Mouse (Mus musculus): ENCODE measurements at regions not wholly inside any gene's neighbourhood (a gene's known extent, or its start where the extent isn't known, plus 50 kb on each side); places are given as distances from the start of the nearest gene placed in this dataset.

DNA sequence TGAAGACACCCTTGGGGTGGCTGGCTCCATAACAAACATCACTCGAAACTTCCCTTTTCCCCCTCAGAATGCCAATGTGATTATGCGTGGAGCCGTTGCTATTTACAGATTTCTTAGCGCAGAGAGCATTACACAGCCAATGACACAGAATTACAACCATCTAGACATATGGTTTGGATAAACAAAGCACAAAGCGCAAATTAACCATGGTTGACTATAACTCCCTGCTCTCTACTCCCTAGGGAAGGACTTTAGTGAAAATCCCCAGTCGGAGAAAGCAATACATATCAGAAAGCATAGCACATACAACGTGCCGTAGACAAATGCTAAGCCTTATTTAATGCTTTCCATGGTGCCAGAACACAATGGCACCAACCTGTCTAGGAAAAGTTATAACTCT is 131.8 kb downstream of the Tshz3 start:
- H3ac ChIP-seq (ENCODE audit: control insufficient read depth, insufficient read length, low read depth): no peak overlapping the region
- H3K27me3 ChIP-seq (ENCODE audit: control insufficient read depth, insufficient read depth, insufficient read length): no peaks in the 10 kb centered on the region
- H3K79me2 ChIP-seq (ENCODE audit: control insufficient read depth, insufficient read depth): no peaks in the 10 kb centered on the region
- TF ChIP-seq CEBPB (IDR thresholded peaks at IDR 0.05; ENCODE audit: low read depth): no peak
- TF ChIP-seq USF1 (IDR thresholded peaks at IDR 0.05; ENCODE audit: low read depth): no peak
- no peak for TF ChIP-seq CTCF (IDR thresholded peaks at IDR 0.05; ENCODE audit: control insufficient read depth, insufficient read depth, insufficient read length)
- no peak for TF ChIP-seq MAX (IDR thresholded peaks at IDR 0.05)
- no peak for TF ChIP-seq FOSL1 (IDR thresholded peaks at IDR 0.05; ENCODE audit: insufficient read depth, low read length, poor library complexity, severe bottlenecking)
- no peak for TF ChIP-seq MYOG (IDR thresholded peaks at IDR 0.05; ENCODE audit: control insufficient read depth, extremely low read depth, insufficient read length)
- no peak for TF ChIP-seq MYOD1 (IDR thresholded peaks at IDR 0.05; ENCODE audit: control insufficient read depth, insufficient read length, low read depth)
- no peak overlapping the region for H3K4me3 ChIP-seq (ENCODE audit: insufficient read depth, poor library complexity, severe bottlenecking)
- H3K79me3 ChIP-seq (ENCODE audit: low read depth): no peaks in the 10 kb centered on the region
- no peaks in the 10 kb centered on the region for H3K36me3 ChIP-seq (ENCODE audit: control insufficient read depth, insufficient read depth)

DNA sequence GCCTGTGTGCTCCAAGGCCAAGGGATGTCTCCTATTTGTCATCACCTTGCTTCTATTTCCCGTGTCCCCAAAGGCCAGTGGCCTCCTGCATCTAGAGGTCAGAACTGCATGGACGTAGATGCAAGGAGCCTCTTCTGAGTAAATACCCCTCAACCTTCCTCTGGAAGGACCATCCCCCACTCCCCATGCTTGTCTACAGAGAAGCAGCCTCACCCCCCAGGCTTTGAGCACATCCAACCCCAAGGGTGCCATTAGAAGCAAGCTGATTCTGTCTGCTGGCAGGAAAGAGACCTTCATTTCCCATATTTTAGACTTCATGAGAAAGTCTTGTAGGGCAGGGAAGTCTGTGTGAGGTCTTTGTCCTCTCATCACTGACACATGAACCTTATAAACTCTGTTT is 132.2 kb downstream of the Tshz3 start:
- Histone ChIP-seq H3K36me3 (ENCODE audit: control insufficient read depth, insufficient read depth) (no peaks in the 10 kb centered on the region), H3K79me2 (ENCODE audit: control insufficient read depth, insufficient read depth) (no peaks in the 10 kb centered on the region), H3K27me3 (ENCODE audit: control insufficient read depth, insufficient read depth, insufficient read length) (no peaks in the 10 kb centered on the region), H3ac (ENCODE audit: control insufficient read depth, insufficient read length, low read depth) (no peak overlapping the region), H3K79me3 (ENCODE audit: low read depth) (no peaks in the 10 kb centered on the region), H3K4me3 (ENCODE audit: insufficient read depth, poor library complexity, severe bottlenecking) (no peak overlapping the region)
- TF ChIP-seq CTCF (IDR thresholded peaks at IDR 0.05; ENCODE audit: control insufficient read depth, insufficient read depth, insufficient read length): no peak
- TF ChIP-seq USF1 (IDR thresholded peaks at IDR 0.05; ENCODE audit: low read depth): no peak
- TF ChIP-seq FOSL1 (IDR thresholded peaks at IDR 0.05; ENCODE audit: insufficient read depth, low read length, poor library complexity, severe bottlenecking): no peak
- no peak for TF ChIP-seq CEBPB (IDR thresholded peaks at IDR 0.05; ENCODE audit: low read depth)
- no peak for TF ChIP-seq MAX (IDR thresholded peaks at IDR 0.05)
- TF ChIP-seq MYOG (IDR thresholded peaks at IDR 0.05; ENCODE audit: control insufficient read depth, extremely low read depth, insufficient read length): no peak
- no peak for TF ChIP-seq MYOD1 (IDR thresholded peaks at IDR 0.05; ENCODE audit: control insufficient read depth, insufficient read length, low read depth)

DNA sequence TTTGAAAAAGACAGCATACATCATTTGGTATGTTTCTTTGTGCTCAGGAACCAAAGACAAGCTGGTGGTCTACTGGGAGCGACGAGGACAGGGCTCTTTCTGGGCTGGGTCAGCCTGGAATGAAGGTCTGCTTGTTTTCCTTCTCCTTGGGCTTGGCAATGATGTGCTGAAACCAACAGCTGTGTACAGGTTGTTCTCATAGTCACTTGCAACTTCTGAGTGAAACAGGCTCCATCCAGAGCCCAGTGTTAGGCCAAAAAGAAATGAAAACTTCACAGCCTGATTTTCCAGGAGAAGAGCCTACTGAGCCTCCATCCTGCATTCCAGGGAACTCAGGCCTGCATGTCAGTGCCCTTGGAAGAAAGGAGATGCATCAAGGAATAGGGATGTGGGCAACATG is 150.4 kb downstream of the Tshz3 start:
- TF ChIP-seq USF1 (IDR thresholded peaks at IDR 0.05; ENCODE audit: low read depth) (no peak), MAX (IDR thresholded peaks at IDR 0.05) (no peak), MYOD1 (IDR thresholded peaks at IDR 0.05; ENCODE audit: control insufficient read depth, insufficient read length, low read depth) (no peak), FOSL1 (IDR thresholded peaks at IDR 0.05; ENCODE audit: insufficient read depth, low read length, poor library complexity, severe bottlenecking) (no peak), MYOG (IDR thresholded peaks at IDR 0.05; ENCODE audit: control insufficient read depth, extremely low read depth, insufficient read length) (no peak), CEBPB (IDR thresholded peaks at IDR 0.05; ENCODE audit: low read depth) (no peak), CTCF (IDR thresholded peaks at IDR 0.05; ENCODE audit: control insufficient read depth, insufficient read depth, insufficient read length) (no peak)
- Histone ChIP-seq H3K27me3 (ENCODE audit: control insufficient read depth, insufficient read depth, insufficient read length) (no peaks in the 10 kb centered on the region), H3ac (ENCODE audit: control insufficient read depth, insufficient read length, low read depth) (no peak overlapping the region), H3K4me3 (ENCODE audit: insufficient read depth, poor library complexity, severe bottlenecking) (no peak overlapping the region), H3K79me3 (ENCODE audit: low read depth) (no peaks in the 10 kb centered on the region), H3K79me2 (ENCODE audit: control insufficient read depth, insufficient read depth) (no peaks in the 10 kb centered on the region), H3K36me3 (ENCODE audit: control insufficient read depth, insufficient read depth) (no peaks in the 10 kb centered on the region)

DNA sequence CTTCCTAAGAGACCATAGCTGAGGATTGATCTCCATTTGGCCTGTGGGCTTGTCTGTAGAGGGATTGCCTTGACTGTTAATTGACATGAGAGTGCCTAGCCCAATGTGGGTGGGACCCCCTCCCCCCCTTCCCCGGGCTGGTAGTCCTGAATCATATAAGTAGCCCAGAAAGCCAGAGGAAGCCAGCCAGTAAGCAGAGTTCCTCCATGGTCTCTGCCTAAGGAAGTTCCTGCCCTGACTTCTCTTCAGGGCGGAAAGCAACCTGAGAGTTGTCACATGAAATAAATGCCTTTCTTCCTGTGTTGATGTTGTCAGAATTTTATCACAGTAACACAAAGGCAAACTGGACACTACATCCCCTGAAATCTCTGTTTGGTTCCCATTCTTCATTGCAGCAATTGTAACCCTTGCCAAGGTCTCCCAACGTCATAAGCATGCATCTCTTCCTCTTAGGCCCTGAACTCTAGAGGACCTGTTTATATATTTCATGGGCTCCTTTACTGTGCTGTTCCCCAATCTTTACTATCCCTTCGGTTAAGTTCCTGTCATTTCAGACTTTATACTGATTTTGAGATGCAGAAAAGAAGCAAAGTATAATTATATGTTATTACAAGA is 153.5 kb downstream of the Tshz3 start:
- Histone ChIP-seq H3K79me2 (ENCODE audit: control insufficient read depth, insufficient read depth) (no peaks in the 10 kb centered on the region), H3K27me3 (ENCODE audit: control insufficient read depth, insufficient read depth, insufficient read length) (no peaks in the 10 kb centered on the region), H3K36me3 (ENCODE audit: control insufficient read depth, insufficient read depth) (no peaks in the 10 kb centered on the region), H3ac (ENCODE audit: control insufficient read depth, insufficient read length, low read depth) (no peak overlapping the region), H3K4me3 (ENCODE audit: insufficient read depth, poor library complexity, severe bottlenecking) (no peak overlapping the region), H3K79me3 (ENCODE audit: low read depth) (no peaks in the 10 kb centered on the region)
- TF ChIP-seq USF1 (IDR thresholded peaks at IDR 0.05; ENCODE audit: low read depth) (no peak), MAX (IDR thresholded peaks at IDR 0.05) (no peak), MYOG (IDR thresholded peaks at IDR 0.05; ENCODE audit: control insufficient read depth, extremely low read depth, insufficient read length) (no peak), MYOD1 (IDR thresholded peaks at IDR 0.05; ENCODE audit: control insufficient read depth, insufficient read length, low read depth) (no peak), CTCF (IDR thresholded peaks at IDR 0.05; ENCODE audit: control insufficient read depth, insufficient read depth, insufficient read length) (no peak), FOSL1 (IDR thresholded peaks at IDR 0.05; ENCODE audit: insufficient read depth, low read length, poor library complexity, severe bottlenecking) (no peak), CEBPB (IDR thresholded peaks at IDR 0.05; ENCODE audit: low read depth) (no peak)

DNA sequence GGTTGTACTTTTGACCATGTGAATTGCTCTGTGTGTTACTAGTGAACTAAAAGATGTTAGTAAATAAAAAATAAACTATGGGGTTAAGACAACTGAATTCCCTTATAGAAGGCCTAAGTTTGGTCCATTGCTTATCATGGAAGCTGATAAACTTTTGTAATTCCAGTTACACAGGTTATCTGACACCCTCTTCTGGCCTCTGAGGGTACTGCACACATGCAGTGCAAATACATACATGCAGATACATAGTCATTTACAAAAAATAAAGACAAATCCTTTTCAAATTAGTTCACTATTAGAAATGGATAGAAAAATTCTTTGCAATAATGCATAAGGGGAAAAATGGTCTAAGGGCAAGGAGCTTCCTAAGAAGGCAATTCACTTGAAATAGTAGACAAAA is 156.4 kb downstream of the Tshz3 start:
- no peak overlapping the region for H3ac ChIP-seq (ENCODE audit: control insufficient read depth, insufficient read length, low read depth)
- no peaks in the 10 kb centered on the region for H3K36me3 ChIP-seq (ENCODE audit: control insufficient read depth, insufficient read depth)
- no peaks in the 10 kb centered on the region for H3K79me3 ChIP-seq (ENCODE audit: low read depth)
- no peak for TF ChIP-seq MYOG (IDR thresholded peaks at IDR 0.05; ENCODE audit: control insufficient read depth, extremely low read depth, insufficient read length)
- no peak for TF ChIP-seq MAX (IDR thresholded peaks at IDR 0.05)
- TF ChIP-seq CTCF (IDR thresholded peaks at IDR 0.05; ENCODE audit: control insufficient read depth, insufficient read depth, insufficient read length): no peak
- TF ChIP-seq CEBPB (IDR thresholded peaks at IDR 0.05; ENCODE audit: low read depth): no peak
- no peak for TF ChIP-seq MYOD1 (IDR thresholded peaks at IDR 0.05; ENCODE audit: control insufficient read depth, insufficient read length, low read depth)
- no peaks in the 10 kb centered on the region for H3K27me3 ChIP-seq (ENCODE audit: control insufficient read depth, insufficient read depth, insufficient read length)
- H3K79me2 ChIP-seq (ENCODE audit: control insufficient read depth, insufficient read depth): no peaks in the 10 kb centered on the region
- H3K4me3 ChIP-seq (ENCODE audit: insufficient read depth, poor library complexity, severe bottlenecking): no peak overlapping the region

DNA sequence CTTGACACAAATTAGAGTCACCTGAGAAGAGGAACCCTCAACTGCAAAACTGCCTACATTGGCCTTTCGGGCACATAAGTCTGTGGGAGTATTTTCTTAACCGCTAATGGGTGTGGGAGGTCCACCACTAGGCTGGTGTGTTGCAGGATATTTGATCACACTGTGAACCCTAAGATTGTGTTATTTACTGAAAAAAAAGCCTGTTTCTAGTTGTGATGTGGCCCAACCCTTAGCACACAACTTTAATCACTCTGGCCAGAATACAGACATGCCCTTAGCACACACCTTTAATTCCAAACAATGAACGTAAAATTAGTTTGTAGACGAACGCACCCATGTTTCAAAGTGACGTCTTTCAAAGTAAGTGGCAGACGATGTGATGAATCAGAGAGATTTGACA is 161.5 kb downstream of the Tshz3 start:
- Histone ChIP-seq H3K36me3 (ENCODE audit: control insufficient read depth, insufficient read depth) (no peaks in the 10 kb centered on the region), H3K79me3 (ENCODE audit: low read depth) (no peaks in the 10 kb centered on the region), H3K4me3 (ENCODE audit: insufficient read depth, poor library complexity, severe bottlenecking) (no peak overlapping the region), H3K79me2 (ENCODE audit: control insufficient read depth, insufficient read depth) (no peaks in the 10 kb centered on the region), H3ac (ENCODE audit: control insufficient read depth, insufficient read length, low read depth) (no peak overlapping the region), H3K27me3 (ENCODE audit: control insufficient read depth, insufficient read depth, insufficient read length) (no peaks in the 10 kb centered on the region)
- no peak for TF ChIP-seq MYOD1 (IDR thresholded peaks at IDR 0.05; ENCODE audit: control insufficient read depth, insufficient read length, low read depth)
- TF ChIP-seq CTCF (IDR thresholded peaks at IDR 0.05; ENCODE audit: control insufficient read depth, insufficient read depth, insufficient read length): no peak
- no peak for TF ChIP-seq MAX (IDR thresholded peaks at IDR 0.05)
- no peak for TF ChIP-seq FOSL1 (IDR thresholded peaks at IDR 0.05; ENCODE audit: insufficient read depth, low read length, poor library complexity, severe bottlenecking)
- no peak for TF ChIP-seq USF1 (IDR thresholded peaks at IDR 0.05; ENCODE audit: low read depth)
- TF ChIP-seq CEBPB (IDR thresholded peaks at IDR 0.05; ENCODE audit: low read depth): no peak
- no peak for TF ChIP-seq MYOG (IDR thresholded peaks at IDR 0.05; ENCODE audit: control insufficient read depth, extremely low read depth, insufficient read length)
